ENCODE assay signal across 9 mouse cellular contexts in genomic region chr2:6827583-6827982, GRCm38 (mm10).
DNase-seq lines count a peak whose midpoint lies in the region; ATAC-seq and TF ChIP-seq lines count a peak whose summit lies in the region.
"Had no signal": no experiment of that assay in that cellular context is flagged by ENCODE, and none has a peak within 500 bp of the region (broad histone marks: within the 10 kb centered on the region; RNA-seq: fewer than 3 reads in every experiment).

No protein-coding gene starts in this region.

- TF ChIP-seq POLR2A in limb, embryonic 14.5 days (IDR thresholded peaks at IDR 0.05; ENCODE audit: borderline replicate concordance, extremely low read depth, insufficient read depth, insufficient read length), result no peak

- ATAC-seq in forebrain, embryonic 13.5 days, result 0 out of 2 replicates have a peak, but pooled peaks have one; percentile 42
- ATAC-seq in forebrain, embryonic 12.5 days (ENCODE audit: low FRiP score), result no peak
- peak; percentile 73 for ATAC-seq in hindbrain, embryonic 12.5 days (ENCODE audit: low FRiP score)
- peak; percentile 53; the same call in 1 of the 2 replicates for ATAC-seq in limb, embryonic 14.5 days (ENCODE audit: low FRiP score, low read depth)
- ATAC-seq in inflammation-experienced regulatory T-cells, adult 6 months, result no peak

- intact Hi-C loops in left cerebral cortex, postnatal 36 days (cut with DNase I), result no loop called here

- H3K36me3 ChIP-seq in forebrain, embryonic 13.5 days (ENCODE audit: poor library complexity, severe bottlenecking), result no peaks in the 10 kb centered on the region
- no peaks in the 10 kb centered on the region for H3K36me3 ChIP-seq in forebrain, embryonic 12.5 days (replicated peaks)
- H3K36me3 ChIP-seq in hindbrain, embryonic 12.5 days, result no peaks in the 10 kb centered on the region
- no peaks in the 10 kb centered on the region for H3K36me3 ChIP-seq in limb, embryonic 14.5 days (ENCODE audit: control insufficient read depth, insufficient read depth, low read length)
- H3K36me3 ChIP-seq: lung, embryonic 15.5 days had no signal

- H3K4me3 ChIP-seq in forebrain, embryonic 13.5 days, result no peak overlapping the region
- no peak overlapping the region for H3K4me3 ChIP-seq in forebrain, embryonic 12.5 days (replicated peaks)
- no peak overlapping the region for H3K4me3 ChIP-seq in hindbrain, embryonic 12.5 days
- H3K4me3 ChIP-seq in limb, embryonic 14.5 days (replicated peaks; ENCODE audit: low read length), result no peak overlapping the region
- H3K4me3 ChIP-seq: lung, embryonic 15.5 days had no signal

- DNase-seq in ZHBTc4 (ENCODE audit: low read depth, low spot score), result peak; percentile 56
- peak; percentile 6 for DNase-seq in limb, embryonic 14.5 days (ENCODE audit: low spot score)
- DNase-seq in adrenal gland, adult 8-10 months, result no peak
- no peak for DNase-seq in left cerebral cortex, postnatal 36 days (ENCODE audit: low spot score in 2 of 2)

- H3K9ac ChIP-seq in forebrain, embryonic 13.5 days, result no peak overlapping the region
- no peak overlapping the region for H3K9ac ChIP-seq in forebrain, embryonic 12.5 days
- H3K9ac ChIP-seq in hindbrain, embryonic 12.5 days, result no peak overlapping the region
- H3K9ac ChIP-seq in limb, embryonic 14.5 days (ENCODE audit: low read depth, low read length, severe bottlenecking), result no peak overlapping the region
- H3K9ac ChIP-seq: lung, embryonic 15.5 days had no signal

- 21% methylated on average over 2 of the region's 2 CpGs for WGBS in forebrain, embryonic 13.5 days
- WGBS in forebrain, embryonic 12.5 days, result 35% methylated on average over 2 of the region's 2 CpGs
- WGBS in hindbrain, embryonic 12.5 days, result 29% methylated on average over 2 of the region's 2 CpGs
- WGBS in limb, embryonic 14.5 days, result 21% methylated on average over 2 of the region's 2 CpGs

- no peak overlapping the region for H3K27ac ChIP-seq in forebrain, embryonic 13.5 days
- no peak overlapping the region for H3K27ac ChIP-seq in forebrain, embryonic 12.5 days
- no peak overlapping the region for H3K27ac ChIP-seq in hindbrain, embryonic 12.5 days
- H3K27ac ChIP-seq in limb, embryonic 14.5 days (replicated peaks; ENCODE audit: low read depth, low read length), result no peak overlapping the region
- H3K27ac ChIP-seq: lung, embryonic 15.5 days had no signal

- peaks cover 40% of the 10 kb centered on the region for H3K4me1 ChIP-seq in forebrain, embryonic 13.5 days
- H3K4me1 ChIP-seq in forebrain, embryonic 12.5 days, result peaks cover 23% of the 10 kb centered on the region
- H3K4me1 ChIP-seq in hindbrain, embryonic 12.5 days, result peaks cover 20% of the 10 kb centered on the region
- H3K4me1 ChIP-seq in limb, embryonic 14.5 days (ENCODE audit: control insufficient read depth, insufficient read depth, low read length), result peaks cover 11% of the 10 kb centered on the region

- no peaks in the 10 kb centered on the region for H3K27me3 ChIP-seq in forebrain, embryonic 13.5 days
- H3K27me3 ChIP-seq in forebrain, embryonic 12.5 days, result no peaks in the 10 kb centered on the region
- no peaks in the 10 kb centered on the region for H3K27me3 ChIP-seq in hindbrain, embryonic 12.5 days
- H3K27me3 ChIP-seq in limb, embryonic 14.5 days (ENCODE audit: control insufficient read depth, insufficient read depth, low read length), result no peaks in the 10 kb centered on the region
- H3K27me3 ChIP-seq: lung, embryonic 15.5 days had no signal

- H3K4me2 ChIP-seq in forebrain, embryonic 13.5 days, result no peak overlapping the region
- H3K4me2 ChIP-seq in forebrain, embryonic 12.5 days, result no peak overlapping the region
- H3K4me2 ChIP-seq in hindbrain, embryonic 12.5 days (replicated peaks), result no peak overlapping the region
- H3K4me2 ChIP-seq in limb, embryonic 14.5 days (replicated peaks; ENCODE audit: low read depth, low read length, severe bottlenecking), result no peak overlapping the region
- H3K4me2 ChIP-seq: lung, embryonic 15.5 days had no signal

- no peaks in the 10 kb centered on the region for H3K9me3 ChIP-seq in forebrain, embryonic 13.5 days (replicated peaks)
- no peaks in the 10 kb centered on the region for H3K9me3 ChIP-seq in forebrain, embryonic 12.5 days
- no peaks in the 10 kb centered on the region for H3K9me3 ChIP-seq in hindbrain, embryonic 12.5 days (replicated peaks)
- no peaks in the 10 kb centered on the region for H3K9me3 ChIP-seq in limb, embryonic 14.5 days (ENCODE audit: control insufficient read depth, low read length)
- H3K9me3 ChIP-seq: lung, embryonic 15.5 days had no signal

Comparison
In these comparisons a context has a peak if more than half of its experiments do, and no peak if none do; other contexts are left out.
1. ATAC-seq: peak in forebrain, embryonic 13.5 days (single experiment), hindbrain, embryonic 12.5 days (single experiment) and limb, embryonic 14.5 days (single experiment); none in forebrain, embryonic 12.5 days (single experiment) and inflammation-experienced regulatory T-cells, adult 6 months (single experiment).
2. DNase-seq: peak in ZHBTc4 (single experiment) and limb, embryonic 14.5 days (single experiment); none in adrenal gland, adult 8-10 months (single experiment) and left cerebral cortex, postnatal 36 days (0 of 2).